Mouse (Mus musculus) gastrocnemius, postnatal 4 days (tissue): Measurements from ENCODE around the gene Slc15a4. TPM values are rescaled to one million over a fixed set of nuclear protein-coding genes. Genes with fewer than 3 reads are reported as not detected.

Experiments used
- DNase-seq, 2 experiments: peaks; one replicate each; pipeline ENCODE4 v3.0.0; 2021 to 2022; ENCODE audit warnings: low spot score in 2 of 2, mixed read lengths in 2 of 2
- long read RNA-seq, 2 experiments: library from polyadenylated mRNA; stranded (forward); transcript quantifications; one replicate each; pipeline ENCODE4 v2.0.0; 2021
- total RNA-seq, 2 experiments: library from RNA; stranded (reverse); gene quantifications; 2 replicates each; pipeline ENCODE4 v1.2.3; 2021

Gene Slc15a4
- 10 to 100 TPM; 14.3 to 20.1 TPM for total RNA-seq
- long read RNA-seq, experiment 1, transcript Slc15a4-201 (8 exons, 2,732 nt), result major isoform, 10 of 23 reads
- long read RNA-seq, experiment 1, transcript Slc15a4-205 (8 exons, 2,673 nt), result minor isoform, 5 of 23 reads
- long read RNA-seq, experiment 1, partial matches to known transcripts, result 1 of 23 reads
- long read RNA-seq, experiment 1, other reads (novel, unspliced or antisense), result 6 of 23 reads
- long read RNA-seq, experiment 2, transcript Slc15a4-201 (8 exons, 2,732 nt), result major isoform, 22 of 34 reads
- long read RNA-seq, experiment 2, partial matches to known transcripts, result 3 of 34 reads
- long read RNA-seq, experiment 2, other reads (novel, unspliced or antisense), result 5 of 34 reads

GRCm38 (mm10) chr5:127632167-127633145, at the start of gene Slc15a4, which contains the start of gene Glt1d1:
TSS of gene Slc15a4 (minus strand) at chr5:127632897.
TSS of gene Glt1d1 (plus strand) at chr5:127632262.
- DNase-seq, result no peak

GRCm38 (mm10) chr5:127678501-127678900, 45.8 kb upstream of the Slc15a4 start:
- DNase-seq, result no peak

GRCm38 (mm10) chr5:127677561-127677960, 44.9 kb upstream of the Slc15a4 start:
- DNase-seq, result no peak

- no peak for DNase-seq
Observed at GRCm38 (mm10) chr5:127673913-127674312, 41.2 kb upstream of the Slc15a4 start.

- no peak for DNase-seq
Observed at GRCm38 (mm10) chr5:127660979-127661378, 28.3 kb upstream of the Slc15a4 start.

GRCm38 (mm10) chr5:127660267-127660666, 27.6 kb upstream of the Slc15a4 start:
- no peak for DNase-seq

GRCm38 (mm10) chr5:127659312-127659711, 26.6 kb upstream of the Slc15a4 start:
- no peak for DNase-seq

GRCm38 (mm10) chr5:127658257-127658656, 25.6 kb upstream of the Slc15a4 start:
- DNase-seq, result no peak

- no peak for DNase-seq
Observed at GRCm38 (mm10) chr5:127649077-127649476, 16.4 kb upstream of the Slc15a4 start.

GRCm38 (mm10) chr5:127648046-127648445, 15.3 kb upstream of the Slc15a4 start:
- no peak for DNase-seq

GRCm38 (mm10) chr5:127641185-127641958, 8.7 kb upstream of the Slc15a4 start:
- DNase-seq, result no peak

- no peak for DNase-seq
Observed at GRCm38 (mm10) chr5:127640359-127640758, 7.7 kb upstream of the Slc15a4 start.

GRCm38 (mm10) chr5:127639635-127640034, 6.9 kb upstream of the Slc15a4 start:
- no peak for DNase-seq

GRCm38 (mm10) chr5:127639067-127639605, 6.4 kb upstream of the Slc15a4 start:
- no peak for DNase-seq

- DNase-seq, result no peak
Observed at GRCm38 (mm10) chr5:127638177-127638576, 5.5 kb upstream of the Slc15a4 start.

- no peak for DNase-seq
Observed at GRCm38 (mm10) chr5:127637622-127638021, 4.9 kb upstream of the Slc15a4 start.

GRCm38 (mm10) chr5:127633666-127634065, 969 bp upstream of the Slc15a4 start:
- no peak for DNase-seq

GRCm38 (mm10) chr5:127633188-127633587, 491 bp upstream of the Slc15a4 start:
- no peak for DNase-seq

- DNase-seq, result no peak
Observed at GRCm38 (mm10) chr5:127631671-127632070, 1.0 kb downstream of the Slc15a4 start.

- DNase-seq, result no peak
Observed at GRCm38 (mm10) chr5:127627242-127627641, 5.5 kb downstream of the Slc15a4 start.
